Mouse (Mus musculus) liver (tissue): Measurements from ENCODE around the gene Iqca.

Experiments used
- DNase-seq: peaks from one replicate; pipeline ENCODE4 v3.0.0-alpha.2; 2020; ENCODE audit warnings: mixed read lengths

Gene Iqca

GRCm38 (mm10) chr1:90131982-90132381 is 21.2 kb downstream of the Iqca start:
- no peak for DNase-seq

- no peak for DNase-seq
These were observed 28.6 kb downstream of the Iqca start for GRCm38 (mm10) chr1:90124561-90124960.

- no peak for DNase-seq
These were observed 32.5 kb downstream of the Iqca start for GRCm38 (mm10) chr1:90120706-90121105.

GRCm38 (mm10) chr1:90119214-90119613 is 34.0 kb downstream of the Iqca start:
- no peak for DNase-seq

GRCm38 (mm10) chr1:90117207-90117606 is 36.0 kb downstream of the Iqca start:
- no peak for DNase-seq

GRCm38 (mm10) chr1:90114586-90114985 is 38.6 kb downstream of the Iqca start:
- no peak for DNase-seq

GRCm38 (mm10) chr1:90113655-90114244 is 39.5 kb downstream of the Iqca start:
- DNase-seq, result no peak

GRCm38 (mm10) chr1:90112669-90113068 is 40.5 kb downstream of the Iqca start:
- no peak for DNase-seq

GRCm38 (mm10) chr1:90111198-90111839 is 41.9 kb downstream of the Iqca start:
- no peak for DNase-seq

- DNase-seq, result no peak
These were observed 49.2 kb downstream of the Iqca start for GRCm38 (mm10) chr1:90103896-90104487.

- peak; percentile 17 for DNase-seq
These were observed 52.6 kb downstream of the Iqca start for GRCm38 (mm10) chr1:90100360-90101232.

- DNase-seq, result no peak
These were observed 60.2 kb downstream of the Iqca start for GRCm38 (mm10) chr1:90092816-90093493.

GRCm38 (mm10) chr1:90088192-90088990 is 64.8 kb downstream of the Iqca start:
- DNase-seq, result no peak

- no peak for DNase-seq
These were observed 66.7 kb downstream of the Iqca start for GRCm38 (mm10) chr1:90086461-90086860.

- no peak for DNase-seq
These were observed 67.6 kb downstream of the Iqca start for GRCm38 (mm10) chr1:90085526-90086157.

- no peak for DNase-seq
These were observed 76.9 kb downstream of the Iqca start for GRCm38 (mm10) chr1:90076291-90076690.

GRCm38 (mm10) chr1:90074779-90075178 is 78.4 kb downstream of the Iqca start:
- DNase-seq, result no peak

- DNase-seq, result no peak
These were observed 81.2 kb downstream of the Iqca start for GRCm38 (mm10) chr1:90071812-90072580.

- DNase-seq, result peak; percentile 33
These were observed 92.6 kb downstream of the Iqca start for GRCm38 (mm10) chr1:90060599-90060998.

- DNase-seq, result no peak
These were observed 93.1 kb downstream of the Iqca start for GRCm38 (mm10) chr1:90060054-90060453.

GRCm38 (mm10) chr1:90054991-90055390 is 98.2 kb downstream of the Iqca start:
- DNase-seq, result no peak
